Mouse (Mus musculus) heart, adult 2 months (tissue): Measurements from ENCODE around the gene Rps6kc1.

Experiments
- CTCF ChIP-seq: fragments of 200-600 bp; IDR thresholded peaks from 2 replicates; pipeline ENCODE4 v1.8.1; 2022; ENCODE audit warnings: antibody characterized with exemption, mild to moderate bottlenecking, moderate library complexity
- EP300 ChIP-seq: fragments of 200-500 bp; IDR thresholded peaks from 2 replicates; pipeline ENCODE4 v1.6.1; 2011; ENCODE audit warnings: low read depth, low read length, control low read depth; ENCODE audit not compliant: insufficient read depth
- POLR2A ChIP-seq: fragments of 200-500 bp; IDR thresholded peaks from 2 replicates; pipeline ENCODE4 v1.6.1; 2011; ENCODE audit warnings: mild to moderate bottlenecking, low read depth, low read length, control low read depth; ENCODE audit not compliant: insufficient read depth

DNA sequence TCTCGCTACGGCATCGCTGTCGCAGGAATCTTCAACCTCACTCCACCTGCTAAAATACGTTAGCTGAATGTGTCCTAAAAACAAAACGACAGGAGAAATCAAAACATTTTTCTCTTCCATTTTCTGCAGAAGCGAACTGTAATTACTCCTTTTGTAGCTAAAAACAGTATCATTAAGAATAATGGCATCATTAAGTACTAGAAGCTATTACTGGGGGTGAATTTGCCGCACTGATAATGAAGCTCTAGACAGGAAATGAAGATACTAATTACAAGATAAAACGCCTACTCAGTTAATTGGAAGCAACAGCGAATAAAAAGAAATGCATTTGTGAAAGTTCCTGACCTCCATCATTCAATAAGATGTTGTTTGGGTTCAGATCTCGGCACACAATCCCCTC, 112.9 kb downstream of the Rps6kc1 start:
- no peak for TF ChIP-seq POLR2A
- no peak for TF ChIP-seq CTCF
- no peak for TF ChIP-seq EP300
